Mouse (Mus musculus): ENCODE data around the gene Slc7a3.

- no peak for TF ChIP-seq CTCF (IDR thresholded peaks at IDR 0.05; ENCODE audit: insufficient read depth, low read depth, low read length)
- no peak for TF ChIP-seq POLR2A (IDR thresholded peaks at IDR 0.05; ENCODE audit: insufficient read depth, low read depth, low read length)
These were observed at the start of gene Slc7a3 for GRCm38 (mm10) chrX:101085920-101086319.

Data from olfactory bulb, adult 2 months (tissue).